Mouse (Mus musculus) central nervous system, embryonic 11.5 days (tissue): ENCODE measurements around the gene Gm49510. TPM values are rescaled to one million over a fixed set of nuclear protein-coding genes. Genes with fewer than 3 reads are reported as not detected.

Experiments used
- polyA plus RNA-seq: library from polyadenylated mRNA; depleted of rRNA; stranded (reverse); fragments of >200 nt; gene quantifications from 2 replicates; pipeline ENCODE4 v1.2.3, GENCODE M21; 2012; rRNA removed

Gene Gm49510
- polyA plus RNA-seq = 0.06 TPM in 2 replicates

DNA sequence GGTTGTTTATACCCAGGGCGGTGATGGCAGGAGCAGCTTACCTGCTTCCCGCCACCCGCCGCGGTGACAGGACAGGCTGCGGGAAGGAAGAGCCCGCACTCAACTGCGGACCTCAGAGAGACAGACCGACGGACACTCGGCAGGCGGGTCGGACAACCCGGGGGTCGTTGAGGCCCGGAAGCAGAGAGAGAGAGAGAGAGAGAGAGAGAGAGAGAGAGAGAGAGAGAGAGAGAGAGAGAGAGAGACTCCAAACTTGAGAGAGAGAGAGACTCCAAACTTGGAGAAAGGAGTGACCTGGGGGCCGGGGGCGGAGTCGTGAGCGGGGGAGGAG is at the start of gene Gm49510:
Gm49510 (plus strand) TSS at position 259 of the 331 bp plus-strand sequence.

DNA sequence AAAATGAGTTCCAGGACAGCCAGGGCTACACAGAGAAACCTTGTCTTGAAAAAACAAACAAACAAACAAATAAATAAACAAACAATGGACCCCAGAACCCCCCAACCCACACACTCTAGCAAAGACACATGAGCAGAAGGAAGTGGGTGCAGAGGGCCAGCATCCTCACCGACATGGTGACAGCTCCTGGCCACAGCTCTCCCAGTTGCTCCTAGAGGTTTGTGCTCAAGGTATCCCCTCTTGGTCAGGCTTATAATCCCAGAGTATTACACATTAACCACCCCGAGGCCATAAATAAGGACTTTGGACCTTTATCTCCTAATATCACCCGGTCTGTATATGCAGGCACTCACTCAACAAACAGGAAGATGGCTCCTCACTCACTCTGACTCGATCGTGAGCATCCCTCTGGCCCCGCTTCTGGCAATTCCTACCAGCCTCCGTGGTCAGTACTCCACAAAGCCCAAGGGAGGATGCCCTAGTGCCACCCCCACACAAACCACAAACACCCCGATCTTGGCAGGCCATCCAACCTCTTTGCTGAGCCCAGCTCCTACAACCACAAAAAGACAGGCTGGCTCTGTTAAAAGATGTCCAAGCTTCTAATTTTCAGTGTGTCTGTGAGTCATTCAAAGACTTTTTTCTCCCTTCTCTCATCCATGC is 44.0 kb upstream of the Gm49510 start, which contains the start of gene Lgals2:
Lgals2 (minus strand) TSS at position 227 of the 663 bp plus-strand sequence.

DNA sequence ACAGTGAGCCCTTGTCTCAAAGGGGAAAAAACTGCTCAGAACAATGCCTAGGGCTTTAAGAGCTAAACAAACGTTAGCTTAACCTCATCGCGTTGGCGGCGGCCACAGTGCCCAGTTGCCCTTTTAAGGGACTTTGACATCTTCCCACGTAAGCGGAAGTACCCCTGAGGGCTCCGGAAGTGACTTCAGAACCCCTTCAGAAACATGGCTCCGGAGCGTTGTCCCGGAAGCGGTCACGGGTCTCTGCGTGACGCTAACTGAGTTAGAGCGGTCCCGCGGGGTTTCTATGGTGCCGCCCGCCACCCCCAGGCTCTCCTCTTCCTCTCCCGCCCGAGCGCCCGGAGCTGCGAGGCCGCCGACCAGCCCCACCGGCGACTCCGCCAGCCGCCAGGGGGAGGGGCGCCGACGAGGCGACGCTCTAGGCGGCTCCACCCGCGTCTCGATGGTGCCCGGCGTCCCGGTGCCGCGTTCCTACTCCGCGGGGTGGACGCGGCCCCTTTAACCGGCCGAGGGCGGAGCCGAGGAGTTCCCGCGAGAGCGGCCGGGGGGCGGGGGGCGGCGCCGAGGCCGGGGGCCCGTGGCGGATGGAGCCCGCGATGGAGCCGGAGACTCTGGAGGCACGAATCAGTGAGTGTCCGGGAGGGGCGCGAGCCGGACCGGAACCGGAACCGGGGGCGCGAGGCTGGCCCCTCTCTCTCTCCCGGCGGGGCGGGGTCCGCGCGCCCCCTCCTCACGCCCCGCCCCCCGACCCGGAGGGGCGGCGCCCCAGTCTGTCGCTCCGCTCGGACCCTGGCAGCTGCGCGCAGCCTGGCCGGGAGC is 22.3 kb upstream of the Gm49510 start, which contains the start of gene Gga1:
Gga1 (plus strand) TSS at position 200 of the 819 bp plus-strand sequence.

DNA sequence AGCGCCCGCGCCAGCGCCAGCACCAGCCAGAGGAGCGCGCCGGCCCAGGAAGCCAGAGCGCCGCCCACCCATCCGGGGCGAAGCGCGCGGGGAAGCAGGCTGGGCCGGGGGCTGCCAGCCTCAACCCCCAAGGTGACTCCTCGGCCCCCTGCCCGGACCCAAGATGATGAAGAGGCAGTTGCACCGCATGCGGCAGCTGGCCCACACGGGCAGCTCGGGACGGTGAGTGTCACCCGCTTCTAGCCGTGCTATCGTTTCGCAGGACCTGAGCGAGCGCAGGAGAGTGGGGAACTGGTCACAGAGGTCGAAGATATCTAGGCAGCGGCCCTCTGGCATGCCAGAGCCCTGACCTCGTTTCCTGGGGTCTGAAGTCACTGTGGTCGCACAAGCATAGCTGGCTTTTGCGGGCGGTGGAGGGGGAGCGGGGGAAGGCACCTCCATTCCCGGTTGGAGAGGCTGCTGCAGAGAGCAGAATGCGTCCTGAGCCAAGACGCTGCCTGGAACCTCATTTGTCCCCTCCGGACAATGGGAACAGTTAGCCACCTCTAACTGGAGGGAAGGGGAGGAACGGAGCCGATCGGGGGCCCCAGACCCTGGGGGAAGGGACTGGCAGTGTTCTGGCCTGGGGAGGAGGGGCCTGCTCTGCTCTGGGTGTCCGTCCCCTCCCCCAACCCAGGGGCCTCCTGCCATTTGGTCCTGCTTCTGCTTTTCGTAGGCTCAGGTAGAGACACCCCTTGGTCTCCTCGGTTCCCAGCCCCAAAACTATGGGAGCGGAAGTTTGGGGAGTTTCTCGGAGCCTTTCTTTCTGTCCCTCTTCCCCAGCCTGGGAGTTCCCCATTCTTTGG is 495 bp downstream of the Gm49510 start, which contains the start of gene Sh3bp1:
Sh3bp1 (plus strand) TSS at position 29 of the 845 bp plus-strand sequence.

DNA sequence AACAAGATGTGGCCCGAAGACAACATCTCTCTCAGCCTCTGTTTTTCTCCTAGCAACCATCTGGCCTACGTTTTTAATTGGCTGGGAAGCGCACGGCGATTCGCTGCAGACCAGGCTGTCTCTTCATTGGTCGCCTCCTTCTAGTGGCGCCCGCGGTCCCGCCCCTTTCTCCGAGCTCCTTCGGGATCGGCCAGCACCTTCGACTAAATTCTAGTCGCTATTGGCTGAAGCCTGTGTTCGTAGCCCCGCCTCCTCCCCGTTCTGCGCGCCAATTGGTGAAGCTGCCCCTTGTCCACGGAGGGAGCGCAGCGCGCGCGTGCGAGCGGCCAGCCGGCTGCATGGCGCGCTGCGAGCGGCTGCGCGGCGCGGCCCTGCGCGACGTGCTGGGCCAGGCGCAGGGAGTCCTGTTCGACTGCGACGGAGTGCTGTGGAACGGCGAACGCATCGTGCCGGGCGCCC is 14.2 kb downstream of the Gm49510 start, which contains the start of gene Pdxp:
Pdxp (plus strand) TSS at position 288 of the 459 bp plus-strand sequence.

DNA sequence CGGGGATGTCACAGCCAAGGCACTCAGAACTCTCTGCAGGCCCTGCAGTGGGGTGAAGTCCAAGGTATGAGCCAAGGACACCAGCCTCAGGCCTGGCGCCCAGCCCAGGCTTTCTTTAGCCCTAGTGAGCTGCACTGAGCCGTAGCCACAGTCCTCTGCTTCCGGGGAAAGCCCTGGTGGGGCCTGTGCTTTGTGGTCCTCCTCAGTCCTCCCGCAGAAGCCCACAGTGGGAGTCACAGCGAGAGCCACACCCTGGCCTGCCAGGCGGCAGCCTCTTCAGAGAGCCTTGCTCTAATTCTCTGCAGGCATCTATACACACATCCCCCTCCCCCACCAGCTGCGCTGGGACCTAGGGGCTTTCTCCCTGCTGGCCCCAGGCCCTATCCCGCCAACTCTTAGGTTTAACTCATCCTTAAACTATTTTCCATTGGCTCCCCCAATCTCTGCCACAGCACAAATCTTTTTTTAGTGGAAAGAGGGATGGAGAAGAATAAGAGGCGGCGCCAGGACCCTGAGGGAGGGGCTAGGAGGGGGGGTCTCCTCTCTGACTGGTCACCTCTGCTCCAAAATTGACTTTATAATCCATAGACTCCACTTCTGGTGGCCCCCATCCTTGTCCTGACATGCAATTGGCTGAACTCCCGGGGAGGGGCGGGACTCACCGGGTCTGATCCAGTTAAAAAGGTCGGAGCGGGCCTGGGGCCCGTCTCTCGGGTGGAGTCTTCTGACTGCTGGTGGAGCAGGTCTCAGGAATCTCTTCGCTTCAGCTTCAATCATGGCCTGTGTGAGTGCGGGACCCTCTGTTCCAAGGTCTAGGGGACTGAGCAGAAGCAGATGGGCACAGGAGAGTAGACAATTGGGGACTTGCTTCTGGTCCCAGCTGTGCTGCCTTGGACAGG is 26.8 kb downstream of the Gm49510 start, which contains the start of gene Lgals1:
Lgals1 (plus strand) TSS at position 705 of the 899 bp plus-strand sequence.

DNA sequence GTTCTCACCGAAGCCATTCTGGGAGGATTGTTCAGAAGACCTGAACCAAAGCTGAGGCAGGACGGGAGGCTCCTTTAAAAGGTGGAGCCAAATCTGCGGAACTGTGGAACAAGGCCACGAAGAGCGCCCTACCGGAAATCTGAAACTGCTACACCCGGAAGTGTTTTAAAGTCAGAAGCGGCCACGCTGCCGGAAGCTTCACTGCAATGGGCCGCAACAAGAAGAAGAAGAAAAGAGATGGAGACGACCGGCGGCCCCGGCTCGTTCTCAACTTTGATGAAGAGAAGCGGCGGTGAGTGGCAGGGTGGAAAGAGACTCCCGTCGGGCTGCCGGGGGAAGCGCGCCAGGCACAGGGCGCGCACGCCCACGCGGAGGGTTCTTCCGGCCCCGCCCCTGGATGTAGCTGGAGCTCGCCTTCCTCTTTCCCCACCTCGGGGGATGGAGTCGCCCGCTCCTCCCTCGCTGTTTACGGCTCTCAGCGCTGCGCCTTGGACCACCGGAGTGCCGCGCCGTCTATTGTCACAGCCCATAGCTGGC is 35.4 kb downstream of the Gm49510 start, which contains the start of gene Nol12:
Nol12 (plus strand) TSS at position 150 of the 537 bp plus-strand sequence.

DNA sequence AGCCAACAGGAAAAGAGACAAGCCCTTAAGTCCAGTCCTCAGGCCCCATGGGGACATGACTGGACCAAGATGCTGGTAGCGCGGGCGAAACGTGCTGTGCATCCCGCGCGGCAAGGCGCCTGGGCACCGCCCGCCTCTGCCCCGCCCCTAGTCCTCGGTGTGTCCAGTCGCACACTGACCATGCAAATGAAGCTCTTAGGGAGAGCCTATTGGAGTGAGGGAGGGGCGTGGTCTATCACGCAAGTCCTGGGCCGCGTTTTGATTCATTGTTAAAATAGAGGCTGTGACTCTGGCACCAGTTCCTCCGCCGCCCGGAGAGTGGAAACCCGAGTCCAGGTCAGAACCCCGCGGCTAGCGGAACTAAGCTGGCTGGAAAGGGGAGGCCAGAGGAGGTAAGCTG is 48.2 kb downstream of the Gm49510 start, which contains the start of gene Triobp:
Triobp (plus strand) TSS at position 68 of the 400 bp plus-strand sequence.

Other genes starting within 250 kb of the Gm49510 start
- gene Elfn2, start 180.9 kb upstream of the Gm49510 start, polyA plus RNA-seq = 0.57 and 0.95 TPM in 2 replicates
- gene Mfng, start 126.2 kb upstream of the Gm49510 start, polyA plus RNA-seq = 54.4 and 79.1 TPM in 2 replicates
- 3.7 and 4.6 TPM in 2 replicates for gene Card10, start 96.6 kb upstream of the Gm49510 start, polyA plus RNA-seq
- 8.0 and 14.8 TPM in 2 replicates for gene Cdc42ep1, start 57.0 kb upstream of the Gm49510 start, polyA plus RNA-seq
- 0.93 and 1.00 TPM in 2 replicates for gene Lgals2, start 44.1 kb upstream of the Gm49510 start, polyA plus RNA-seq
- gene Gga1, start 22.5 kb upstream of the Gm49510 start, polyA plus RNA-seq = 47.5 and 50.7 TPM in 2 replicates
- gene Sh3bp1, start 101 bp downstream of the Gm49510 start, polyA plus RNA-seq = 17.2 and 36.7 TPM in 2 replicates
- gene Pdxp, start 14.3 kb downstream of the Gm49510 start, polyA plus RNA-seq = 36.2 and 38.7 TPM in 2 replicates
- 294 and 553 TPM in 2 replicates for gene Lgals1, start 27.1 kb downstream of the Gm49510 start, polyA plus RNA-seq
- 36.5 and 40.1 TPM in 2 replicates for gene Nol12, start 35.3 kb downstream of the Gm49510 start, polyA plus RNA-seq
- gene Triobp, start 48.1 kb downstream of the Gm49510 start, polyA plus RNA-seq = 51.7 and 58.0 TPM in 2 replicates
- 366 and 397 TPM in 2 replicates for gene H1f0, start 128.8 kb downstream of the Gm49510 start, polyA plus RNA-seq
- gene Galr3, start 142.2 kb downstream of the Gm49510 start, polyA plus RNA-seq = 0.18 and 0.24 TPM in 2 replicates
- 39.7 and 53.6 TPM in 2 replicates for gene Ankrd54, start 163.2 kb downstream of the Gm49510 start, polyA plus RNA-seq
- gene Eif3l, start 175.5 kb downstream of the Gm49510 start, polyA plus RNA-seq = 143 and 242 TPM in 2 replicates
- 18.6 and 19.1 TPM in 2 replicates for gene Micall1, start 209.2 kb downstream of the Gm49510 start, polyA plus RNA-seq
- 211 and 410 TPM in 2 replicates for gene Polr2f, start 241.3 kb downstream of the Gm49510 start, polyA plus RNA-seq
- 7.1 and 8.2 TPM in 2 replicates for gene 1700088E04Rik, start 241.6 kb downstream of the Gm49510 start, polyA plus RNA-seq